Mouse (Mus musculus): ENCODE data around the gene Ptpn18.

- TF ChIP-seq CTCF (IDR thresholded peaks at IDR 0.05; ENCODE audit: control insufficient read depth, insufficient read depth, low read length) (no peak), POLR2A (IDR thresholded peaks at IDR 0.05; ENCODE audit: borderline replicate concordance, control insufficient read depth, low read depth, low read length) (no peak)
Measured at GRCm38 (mm10) chr1:34484470-34484869, 24.9 kb downstream of the Ptpn18 start.
